Mouse (Mus musculus): Measurements from ENCODE around the gene Endod1.

DNA sequence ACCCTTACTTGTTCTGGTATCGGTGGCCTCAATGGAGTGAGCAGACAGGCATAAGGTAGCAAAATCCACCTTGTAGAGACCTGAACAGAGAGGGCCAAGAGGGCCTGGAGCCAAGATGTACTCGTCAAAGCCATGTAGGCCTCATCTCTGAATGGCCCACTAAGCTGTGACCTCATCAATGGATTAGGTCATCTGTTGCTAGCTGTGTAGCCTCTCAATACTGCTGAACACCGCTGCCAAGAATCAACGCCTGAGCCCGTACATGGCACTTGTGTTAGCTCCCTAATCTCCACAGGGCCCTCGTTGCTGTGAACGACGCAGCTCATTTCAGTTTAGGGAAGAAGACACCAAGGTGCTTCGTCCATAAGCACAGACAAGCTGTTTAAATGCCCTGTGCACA is 10.0 kb upstream of the Endod1 start:
- TF ChIP-seq ZNF384 (IDR thresholded peaks at IDR 0.05; ENCODE audit: low read depth, low read length) (no peak), MAFK (IDR thresholded peaks at IDR 0.05; ENCODE audit: insufficient read depth, low read depth, low read length) (no peak), CHD2 (IDR thresholded peaks at IDR 0.05; ENCODE audit: low read depth, low read length) (no peak), HCFC1 (IDR thresholded peaks at IDR 0.05; ENCODE audit: borderline replicate concordance, insufficient read depth, low read length) (no peak), ZC3H11A (IDR thresholded peaks at IDR 0.05; ENCODE audit: borderline replicate concordance, low read depth, low read length) (no peak)
